In genomic region chr9:75401593-75402504, GRCm38 (mm10) we compare ENCODE assay signal across 8 mouse cellular contexts. TPM values are rescaled to one million over a fixed set of nuclear protein-coding genes. Genes with fewer than 3 reads are reported as not detected.
DNase-seq lines count a peak whose midpoint lies in the region; ATAC-seq lines count a peak whose summit lies in the region.

No protein-coding gene starts in this region.

- H3K4me3 ChIP-seq in embryonic facial prominence, embryonic 11.5 days (ENCODE audit: low read depth, low read length) = no peak overlapping the region
- H3K4me3 ChIP-seq in embryonic facial prominence, embryonic 10.5 days = no peak overlapping the region
- H3K4me3 ChIP-seq in midbrain, embryonic 13.5 days (replicated peaks) = no peak overlapping the region
- H3K4me3 ChIP-seq in midbrain, embryonic 10.5 days = no peak overlapping the region
- H3K4me3 ChIP-seq in intestine, embryonic 15.5 days (replicated peaks) = no peak overlapping the region

- H3K9me3 ChIP-seq in embryonic facial prominence, embryonic 11.5 days (replicated peaks; ENCODE audit: control insufficient read depth, low read length) = no peaks in the 10 kb centered on the region
- no peaks in the 10 kb centered on the region for H3K9me3 ChIP-seq in embryonic facial prominence, embryonic 10.5 days
- H3K9me3 ChIP-seq in midbrain, embryonic 13.5 days = no peaks in the 10 kb centered on the region
- no peaks in the 10 kb centered on the region for H3K9me3 ChIP-seq in midbrain, embryonic 10.5 days (replicated peaks)
- H3K9me3 ChIP-seq in intestine, embryonic 15.5 days = no peaks in the 10 kb centered on the region

- H3K36me3 ChIP-seq in embryonic facial prominence, embryonic 11.5 days (replicated peaks; ENCODE audit: control insufficient read depth, insufficient read depth, low read depth, low read length) = peaks cover 3% of the 10 kb centered on the region
- peaks cover 32% of the 10 kb centered on the region for H3K36me3 ChIP-seq in embryonic facial prominence, embryonic 10.5 days (replicated peaks)
- peaks cover 11% of the 10 kb centered on the region for H3K36me3 ChIP-seq in midbrain, embryonic 13.5 days
- peaks cover 35% of the 10 kb centered on the region for H3K36me3 ChIP-seq in midbrain, embryonic 10.5 days
- H3K36me3 ChIP-seq in intestine, embryonic 15.5 days = 0 out of 2 replicates have a peak, but pooled peaks cover 2% of the 10 kb centered on the region

- no peak for ATAC-seq in embryonic facial prominence, embryonic 11.5 days (replicated peaks; ENCODE audit: insufficient number of reproducible peaks, low FRiP score, low TSS enrichment, low read depth)
- ATAC-seq in midbrain, embryonic 13.5 days = no peak
- ATAC-seq in intestine, embryonic 15.5 days = no peak

- DNase-seq in embryonic facial prominence, embryonic 11.5 days (ENCODE audit: low spot score) = no peak
- no peak for DNase-seq in embryonic facial prominence, embryonic 10.5 days (ENCODE audit: low spot score)
- DNase-seq in midbrain, embryonic 10.5 days (ENCODE audit: low spot score) = no peak
- peak; percentile 19 to 42 for DNase-seq in thymus, postnatal 10 days (ENCODE audit: low spot score in 2 of 2)
- DNase-seq in right cerebral cortex, postnatal 10 days (ENCODE audit: low spot score in 2 of 2) = no peak
- DNase-seq in frontal cortex, postnatal 10 days (ENCODE audit: low spot score in 2 of 2) = no peak

- no peaks in the 10 kb centered on the region for H3K4me1 ChIP-seq in embryonic facial prominence, embryonic 11.5 days (ENCODE audit: control insufficient read depth, insufficient read depth, low read length)
- H3K4me1 ChIP-seq in embryonic facial prominence, embryonic 10.5 days = peaks cover 38% of the 10 kb centered on the region
- H3K4me1 ChIP-seq in midbrain, embryonic 13.5 days (replicated peaks) = peaks cover 59% of the 10 kb centered on the region
- peaks cover 47% of the 10 kb centered on the region for H3K4me1 ChIP-seq in midbrain, embryonic 10.5 days
- H3K4me1 ChIP-seq in intestine, embryonic 15.5 days (replicated peaks) = peaks cover 25% of the 10 kb centered on the region

- H3K4me2 ChIP-seq in embryonic facial prominence, embryonic 11.5 days (ENCODE audit: low read depth, low read length) = no peak overlapping the region
- no peak overlapping the region for H3K4me2 ChIP-seq in midbrain, embryonic 13.5 days (replicated peaks)
- 0 out of 2 replicates have a peak overlapping the region, but pooled peaks have one; percentile 10 for H3K4me2 ChIP-seq in intestine, embryonic 15.5 days (replicated peaks)

- 0 out of 2 replicates have a peak overlapping the region, but pooled peaks have one; percentile 9 for H3K9ac ChIP-seq in embryonic facial prominence, embryonic 11.5 days (replicated peaks; ENCODE audit: low read length)
- H3K9ac ChIP-seq in midbrain, embryonic 13.5 days (replicated peaks) = no peak overlapping the region
- no peak overlapping the region for H3K9ac ChIP-seq in intestine, embryonic 15.5 days

- no peak overlapping the region for H3K27ac ChIP-seq in embryonic facial prominence, embryonic 11.5 days (replicated peaks; ENCODE audit: low read depth, low read length)
- H3K27ac ChIP-seq in embryonic facial prominence, embryonic 10.5 days (replicated peaks) = no peak overlapping the region
- H3K27ac ChIP-seq in midbrain, embryonic 13.5 days = 0 out of 2 replicates have a peak overlapping the region, but pooled peaks have one; percentile 25
- H3K27ac ChIP-seq in midbrain, embryonic 10.5 days (replicated peaks) = no peak overlapping the region
- H3K27ac ChIP-seq in intestine, embryonic 15.5 days = peak overlapping the region; percentile 33; the same call in 1 of the 2 replicates

- WGBS in embryonic facial prominence, embryonic 11.5 days = 79% methylated on average over 20 of the region's 20 CpGs
- 87% methylated on average over 20 of the region's 20 CpGs for WGBS in embryonic facial prominence, embryonic 10.5 days
- WGBS in midbrain, embryonic 13.5 days = 87% methylated on average over 20 of the region's 20 CpGs
- WGBS in midbrain, embryonic 10.5 days = 87% methylated on average over 20 of the region's 20 CpGs
- 45% methylated on average over 20 of the region's 20 CpGs for WGBS in intestine, embryonic 15.5 days

- no peaks in the 10 kb centered on the region for H3K27me3 ChIP-seq in embryonic facial prominence, embryonic 11.5 days (ENCODE audit: control insufficient read depth, insufficient read depth, low read length)
- H3K27me3 ChIP-seq in embryonic facial prominence, embryonic 10.5 days (replicated peaks; ENCODE audit: low read depth, poor library complexity, severe bottlenecking) = no peaks in the 10 kb centered on the region
- no peaks in the 10 kb centered on the region for H3K27me3 ChIP-seq in midbrain, embryonic 13.5 days
- H3K27me3 ChIP-seq in midbrain, embryonic 10.5 days (ENCODE audit: low read depth, poor library complexity, severe bottlenecking) = no peaks in the 10 kb centered on the region
- H3K27me3 ChIP-seq in intestine, embryonic 15.5 days (replicated peaks) = no peaks in the 10 kb centered on the region

RNA-seq across cellular contexts. Expression of gene Mapk6, which starts 8.0 kb away (rescaled TPM):
- polyA plus RNA-seq in embryonic facial prominence, embryonic 11.5 days (2014; fragmentation: Nextera tagmentation; extraction: Ambion mirVana) = 142 and 152 TPM in 2 replicates
- polyA plus RNA-seq in embryonic facial prominence, embryonic 10.5 days (2016; fragmentation: Nextera tagmentation; extraction: Ambion mirVana) = 149 and 151 TPM in 2 replicates
- polyA plus RNA-seq in midbrain, embryonic 13.5 days (2015; fragmentation: Nextera tagmentation; extraction: Ambion mirVana) = 196 and 199 TPM in 2 replicates
- polyA plus RNA-seq in midbrain, embryonic 10.5 days (2016; fragmentation: Nextera tagmentation; extraction: Ambion mirVana) = 138 and 156 TPM in 2 replicates
- 47.2 and 55.5 TPM in 2 replicates for polyA plus RNA-seq in intestine, embryonic 15.5 days (2015; fragmentation: Nextera tagmentation; extraction: Ambion mirVana)

RNA-seq across cellular contexts. Expression of gene Leo1, which starts 39.5 kb away (rescaled TPM):
- 50.5 and 50.7 TPM in 2 replicates for polyA plus RNA-seq in embryonic facial prominence, embryonic 11.5 days (2014; fragmentation: Nextera tagmentation; extraction: Ambion mirVana)
- 53.9 and 57.7 TPM in 2 replicates for polyA plus RNA-seq in embryonic facial prominence, embryonic 10.5 days (2016; fragmentation: Nextera tagmentation; extraction: Ambion mirVana)
- 46.8 and 49.2 TPM in 2 replicates for polyA plus RNA-seq in midbrain, embryonic 13.5 days (2015; fragmentation: Nextera tagmentation; extraction: Ambion mirVana)
- polyA plus RNA-seq in midbrain, embryonic 10.5 days (2016; fragmentation: Nextera tagmentation; extraction: Ambion mirVana) = 49.4 and 52.3 TPM in 2 replicates
- polyA plus RNA-seq in intestine, embryonic 15.5 days (2015; fragmentation: Nextera tagmentation; extraction: Ambion mirVana) = 32.5 and 35.2 TPM in 2 replicates

RNA-seq across cellular contexts. Expression of gene Bcl2l10, which starts 54.3 kb away (rescaled TPM):
- polyA plus RNA-seq in embryonic facial prominence, embryonic 11.5 days (2014; fragmentation: Nextera tagmentation; extraction: Ambion mirVana) = not detected in 2 replicates
- polyA plus RNA-seq in embryonic facial prominence, embryonic 10.5 days (2016; fragmentation: Nextera tagmentation; extraction: Ambion mirVana) = not detected in 2 replicates
- polyA plus RNA-seq in midbrain, embryonic 13.5 days (2015; fragmentation: Nextera tagmentation; extraction: Ambion mirVana) = not detected in 2 replicates
- polyA plus RNA-seq in midbrain, embryonic 10.5 days (2016; fragmentation: Nextera tagmentation; extraction: Ambion mirVana) = not detected in 2 replicates
- not detected in 2 replicates for polyA plus RNA-seq in intestine, embryonic 15.5 days (2015; fragmentation: Nextera tagmentation; extraction: Ambion mirVana)

Comparison
In these comparisons a context has a peak if more than half of its experiments do, and no peak if none do; other contexts are left out.
1. H3K27ac ChIP-seq: peak in midbrain, embryonic 13.5 days (single experiment) and intestine, embryonic 15.5 days (single experiment); none in embryonic facial prominence, embryonic 11.5 days (single experiment), embryonic facial prominence, embryonic 10.5 days (single experiment) and midbrain, embryonic 10.5 days (single experiment).
2. DNase-seq: peak in thymus, postnatal 10 days (2 of 2); none in embryonic facial prominence, embryonic 11.5 days (single experiment), embryonic facial prominence, embryonic 10.5 days (single experiment), midbrain, embryonic 10.5 days (single experiment), right cerebral cortex, postnatal 10 days (0 of 2) and frontal cortex, postnatal 10 days (0 of 2).